Mouse (Mus musculus) small intestine, adult 2 months (tissue): ENCODE measurements around the gene Rusc2.

Experiments used
- CTCF ChIP-seq: fragments of 200-500 bp; IDR thresholded peaks from 2 replicates; pipeline ENCODE4 v1.5.1; 2012; ENCODE audit warnings: low read depth, mild to moderate bottlenecking, control low read depth, inconsistent platforms, low read length, moderate library complexity, mixed read lengths; ENCODE audit not compliant: insufficient replicate concordance, insufficient read length; ENCODE audit errors: extremely low read depth
- POLR2A ChIP-seq: fragments of 200-500 bp; IDR thresholded peaks from 2 replicates; pipeline ENCODE4 v1.6.1; 2012; ENCODE audit warnings: low read depth, mild to moderate bottlenecking, control low read depth, inconsistent platforms, low read length, moderate library complexity

- TF ChIP-seq CTCF = no peak
- no peak for TF ChIP-seq POLR2A
Observed at GRCm38 (mm10) chr4:43400976-43401375, 19.2 kb downstream of the Rusc2 start.
